Mouse (Mus musculus) cortical plate, adult 2 months (tissue): ENCODE measurements around the gene Rnf187. TPM values are rescaled to one million over a fixed set of nuclear protein-coding genes. Genes with fewer than 3 reads are reported as not detected.
A peak's percentile ranks its signal among the peaks of the same experiment; 100 is the strongest.

Experiments used
- H3K27ac ChIP-seq: fragments of 200-500 bp; 2 replicates; pipeline ENCODE4 v1.5.1; 2012; ENCODE audit warnings: low read length, control low read depth, inconsistent platforms; ENCODE audit not compliant: insufficient read depth
- H3K4me1 ChIP-seq: fragments of 200-500 bp; 2 replicates; pipeline ENCODE4 v1.6.1; 2011; ENCODE audit warnings: low read length; ENCODE audit not compliant: control insufficient read depth, insufficient read depth
- H3K4me3 ChIP-seq: fragments of 200-500 bp; 2 replicates; pipeline ENCODE4 v1.5.1; 2011; ENCODE audit warnings: mild to moderate bottlenecking, low read length, control low read depth; ENCODE audit not compliant: insufficient read depth
- CTCF ChIP-seq: fragments of 200-500 bp; IDR thresholded peaks from 2 replicates; pipeline ENCODE4 v1.5.1; 2011; ENCODE audit warnings: mild to moderate bottlenecking, control low read depth, low read length; ENCODE audit not compliant: insufficient read depth; ENCODE audit errors: extremely low read depth
- POLR2A ChIP-seq: fragments of 200-500 bp; IDR thresholded peaks from 2 replicates; pipeline ENCODE4 v1.6.1; 2011; ENCODE audit warnings: mild to moderate bottlenecking, low read length, control low read depth; ENCODE audit not compliant: insufficient read depth; ENCODE audit errors: extremely low read depth
- polyA plus RNA-seq: library from polyadenylated mRNA; depleted of rRNA; stranded (reverse); fragments of >200 nt; gene quantifications from 2 replicates; pipeline ENCODE4 v1.2.3, GENCODE M21; 2012; rRNA removed

Rnf187 gene
- 567 and 588 TPM in 2 replicates for polyA plus RNA-seq

- Histone ChIP-seq H3K27ac (peak within 1 kb of the TSS; percentile 90), H3K4me3 (peak within 1 kb of the TSS; percentile 95), H3K4me1 (peaks cover 3% of the 10 kb centered on the region; the same call in 1 of the 2 replicates)
- TF ChIP-seq POLR2A (peak; percentile 94), CTCF (no peak)
Measured at GRCm38 (mm10) chr11:58938322-58939087, at the start of gene Rnf187. Rnf187 (minus strand) TSS chr11:58938916.

GRCm38 (mm10) chr11:58985299-58985917 is 46.7 kb upstream of the Rnf187 start:
- H3K4me3 ChIP-seq: no peak overlapping the region
- H3K4me1 ChIP-seq: peaks cover 9% of the 10 kb centered on the region
- TF ChIP-seq POLR2A: no peak
- TF ChIP-seq CTCF: no peak
- H3K27ac ChIP-seq: no peak overlapping the region

GRCm38 (mm10) chr11:58984657-58985056 is 45.9 kb upstream of the Rnf187 start:
- H3K4me3 ChIP-seq: no peak overlapping the region
- no peak overlapping the region for H3K27ac ChIP-seq
- no peak for TF ChIP-seq CTCF
- no peak for TF ChIP-seq POLR2A
- peaks cover 10% of the 10 kb centered on the region for H3K4me1 ChIP-seq

GRCm38 (mm10) chr11:58983691-58984341 is 45.1 kb upstream of the Rnf187 start:
- no peak for TF ChIP-seq CTCF
- TF ChIP-seq POLR2A: no peak
- Histone ChIP-seq H3K27ac (no peak overlapping the region), H3K4me3 (no peak overlapping the region), H3K4me1 (peaks cover 10% of the 10 kb centered on the region)

- H3K4me3 ChIP-seq: no peak overlapping the region; the same call in 1 of the 2 replicates
- no peak overlapping the region for H3K27ac ChIP-seq
- peaks cover 10% of the 10 kb centered on the region for H3K4me1 ChIP-seq
- TF ChIP-seq CTCF (no peak), POLR2A (no peak)
Measured at GRCm38 (mm10) chr11:58982471-58983097, 43.9 kb upstream of the Rnf187 start.

GRCm38 (mm10) chr11:58981541-58982447 is 43.1 kb upstream of the Rnf187 start:
- peaks cover 12% of the 10 kb centered on the region for H3K4me1 ChIP-seq
- TF ChIP-seq CTCF (peak; percentile 63), POLR2A (no peak)
- peak overlapping the region; percentile 4; the same call in 1 of the 2 replicates for H3K4me3 ChIP-seq
- no peak overlapping the region for H3K27ac ChIP-seq

- no peak for TF ChIP-seq CTCF
- TF ChIP-seq POLR2A: no peak
- no peak overlapping the region for H3K27ac ChIP-seq
- peaks cover 12% of the 10 kb centered on the region for H3K4me1 ChIP-seq
- no peak overlapping the region; the same call in 1 of the 2 replicates for H3K4me3 ChIP-seq
Measured at GRCm38 (mm10) chr11:58980381-58980990, 41.8 kb upstream of the Rnf187 start.

- TF ChIP-seq CTCF: no peak
- TF ChIP-seq POLR2A: no peak
- H3K27ac ChIP-seq: no peak overlapping the region
- peaks cover 12% of the 10 kb centered on the region for H3K4me1 ChIP-seq
- peak overlapping the region; percentile 80 for H3K4me3 ChIP-seq
Measured at GRCm38 (mm10) chr11:58979661-58980060, 40.9 kb upstream of the Rnf187 start.
